Mouse (Mus musculus): ENCODE measurements at regions not wholly inside any gene's neighbourhood (a gene's known extent, or its start where the extent isn't known, plus 50 kb on each side); places are given as distances from the start of the nearest gene placed in this dataset.

GRCm38 (mm10) chr5:74903711-74904110 lies 140.9 kb downstream of the Chic2 start:
- no peaks in the 10 kb centered on the region for H3K79me2 ChIP-seq (ENCODE audit: control insufficient read depth, insufficient read depth, low read length)
- H3K36me3 ChIP-seq (ENCODE audit: control insufficient read depth, insufficient read depth, low read length) = no peaks in the 10 kb centered on the region
- 91% methylated on average over 6 of the region's 6 CpGs for WGBS
- no peak overlapping the region for H3K9ac ChIP-seq (ENCODE audit: low read depth, low read length)
- no peak overlapping the region for H3K27ac ChIP-seq (replicated peaks; ENCODE audit: insufficient read depth, low read depth, low read length)
- no peak for TF ChIP-seq POLR2A (IDR thresholded peaks at IDR 0.05; ENCODE audit: extremely low read depth, insufficient read depth, low read length)
- no peak for TF ChIP-seq CTCF (IDR thresholded peaks at IDR 0.05; ENCODE audit: low read depth, low read length)
- H3K27me3 ChIP-seq (ENCODE audit: control insufficient read depth, insufficient read depth, low read length) = no peaks in the 10 kb centered on the region
- DNase-seq (ENCODE audit: extremely low read depth, low read depth, low spot score) = no peak
- H3K4me1 ChIP-seq (ENCODE audit: control insufficient read depth, insufficient read depth, low read length) = peaks cover 14% of the 10 kb centered on the region
- H3K4me3 ChIP-seq (ENCODE audit: insufficient read depth, low read depth, low read length) = no peak overlapping the region

GRCm38 (mm10) chr5:74897133-74897532 lies 147.4 kb downstream of the Chic2 start:
- no peak for TF ChIP-seq POLR2A (IDR thresholded peaks at IDR 0.05; ENCODE audit: extremely low read depth, insufficient read depth, low read length)
- no peak for TF ChIP-seq CTCF (IDR thresholded peaks at IDR 0.05; ENCODE audit: low read depth, low read length)
- Histone ChIP-seq H3K27ac (replicated peaks; ENCODE audit: insufficient read depth, low read depth, low read length) (no peak overlapping the region), H3K4me3 (ENCODE audit: insufficient read depth, low read depth, low read length) (no peak overlapping the region), H3K36me3 (ENCODE audit: control insufficient read depth, insufficient read depth, low read length) (no peaks in the 10 kb centered on the region), H3K27me3 (ENCODE audit: control insufficient read depth, insufficient read depth, low read length) (no peaks in the 10 kb centered on the region), H3K4me1 (ENCODE audit: control insufficient read depth, insufficient read depth, low read length) (no peaks in the 10 kb centered on the region), H3K9ac (ENCODE audit: low read depth, low read length) (no peak overlapping the region), H3K79me2 (ENCODE audit: control insufficient read depth, insufficient read depth, low read length) (no peaks in the 10 kb centered on the region)
- DNase-seq (ENCODE audit: extremely low read depth, low read depth, low spot score) = no peak
- 90% methylated on average over 8 of the region's 8 CpGs for WGBS

DNA sequence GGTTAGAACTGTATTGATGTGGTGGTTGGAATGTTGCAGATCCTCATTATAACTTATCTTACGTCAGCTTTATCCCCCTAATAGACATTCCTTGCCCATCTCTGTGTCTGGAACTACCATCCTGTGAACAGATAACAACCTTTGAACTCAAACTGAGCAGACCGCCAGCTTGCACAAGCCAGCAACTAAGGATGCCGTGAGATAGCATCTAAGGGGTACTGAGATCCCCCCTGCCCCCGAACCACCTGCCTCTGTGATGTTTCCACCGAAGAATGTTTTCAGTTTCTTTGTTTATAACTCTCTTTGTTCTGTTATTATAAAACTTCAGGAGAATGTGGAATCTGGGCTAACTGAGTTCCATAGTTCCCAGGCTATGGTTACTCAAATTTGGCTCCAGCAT lies 151.3 kb downstream of the Chic2 start:
- WGBS = 74% methylated on average over 5 of the region's 5 CpGs
- H3K36me3 ChIP-seq (ENCODE audit: control insufficient read depth, insufficient read depth, low read length) = no peaks in the 10 kb centered on the region
- no peak for TF ChIP-seq CTCF (IDR thresholded peaks at IDR 0.05; ENCODE audit: low read depth, low read length)
- TF ChIP-seq POLR2A (IDR thresholded peaks at IDR 0.05; ENCODE audit: extremely low read depth, insufficient read depth, low read length) = no peak

DNA sequence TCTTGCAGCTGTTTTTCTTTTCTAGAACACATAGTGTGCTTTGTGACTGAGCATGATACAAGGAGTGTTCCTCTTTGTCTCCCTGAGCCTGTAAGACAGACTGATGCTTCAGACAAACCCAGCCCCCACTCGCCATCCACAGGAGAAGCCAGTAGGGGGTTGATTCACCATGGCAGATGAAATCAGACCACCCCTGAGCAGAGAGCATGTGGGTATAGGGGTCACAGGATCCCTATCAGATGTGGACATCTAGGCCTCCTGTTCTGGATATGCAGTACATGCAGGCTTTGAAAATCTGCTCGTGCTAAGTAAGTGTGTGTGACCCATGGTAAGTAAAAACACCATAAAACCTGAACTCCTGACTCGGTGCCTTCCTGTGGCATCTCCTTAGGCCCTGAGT lies 153.0 kb downstream of the Chic2 start:
- Histone ChIP-seq H3K79me2 (ENCODE audit: control insufficient read depth, insufficient read depth, low read length) (no peaks in the 10 kb centered on the region), H3K27me3 (ENCODE audit: control insufficient read depth, insufficient read depth, low read length) (no peaks in the 10 kb centered on the region), H3K27ac (replicated peaks; ENCODE audit: insufficient read depth, low read depth, low read length) (no peak overlapping the region), H3K4me3 (ENCODE audit: insufficient read depth, low read depth, low read length) (no peak overlapping the region), H3K4me1 (ENCODE audit: control insufficient read depth, insufficient read depth, low read length) (no peaks in the 10 kb centered on the region), H3K9ac (ENCODE audit: low read depth, low read length) (no peak overlapping the region), H3K36me3 (ENCODE audit: control insufficient read depth, insufficient read depth, low read length) (no peaks in the 10 kb centered on the region)
- WGBS = 86% methylated on average over 3 of the region's 3 CpGs
- DNase-seq (ENCODE audit: extremely low read depth, low read depth, low spot score) = no peak
- TF ChIP-seq CTCF (IDR thresholded peaks at IDR 0.05; ENCODE audit: low read depth, low read length) = no peak
- no peak for TF ChIP-seq POLR2A (IDR thresholded peaks at IDR 0.05; ENCODE audit: extremely low read depth, insufficient read depth, low read length)

More for the DNA sequence above, 151.3 kb downstream of the Chic2 start:
- H3K4me3 ChIP-seq (ENCODE audit: insufficient read depth, low read depth, low read length) = no peak overlapping the region
- H3K27ac ChIP-seq (replicated peaks; ENCODE audit: insufficient read depth, low read depth, low read length) = no peak overlapping the region
- no peak overlapping the region for H3K9ac ChIP-seq (ENCODE audit: low read depth, low read length)
- no peaks in the 10 kb centered on the region for H3K4me1 ChIP-seq (ENCODE audit: control insufficient read depth, insufficient read depth, low read length)
- H3K79me2 ChIP-seq (ENCODE audit: control insufficient read depth, insufficient read depth, low read length) = no peaks in the 10 kb centered on the region
- no peak for DNase-seq (ENCODE audit: extremely low read depth, low read depth, low spot score)
- H3K27me3 ChIP-seq (ENCODE audit: control insufficient read depth, insufficient read depth, low read length) = no peaks in the 10 kb centered on the region

DNA sequence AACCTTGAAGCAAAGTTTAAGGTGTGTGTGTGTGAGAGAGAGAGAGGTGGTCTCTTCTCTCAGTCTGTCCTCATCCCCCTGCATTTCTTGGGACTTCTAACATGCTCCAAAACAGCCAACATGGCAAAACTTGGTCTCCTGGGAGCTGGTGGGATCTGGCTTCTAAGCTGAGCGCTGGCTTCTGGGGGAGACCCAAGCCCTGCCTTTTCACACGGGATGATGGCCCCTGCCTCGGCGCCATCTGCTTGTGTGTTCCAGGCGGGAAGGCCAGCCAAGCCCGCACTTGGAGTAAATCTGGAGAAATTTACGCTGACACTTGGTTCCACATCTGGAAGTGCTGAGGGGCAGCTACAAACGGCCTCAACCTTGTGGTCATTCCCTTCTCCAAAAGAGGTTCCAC lies 155.6 kb downstream of the Chic2 start:
- Histone ChIP-seq H3K4me1 (ENCODE audit: control insufficient read depth, insufficient read depth, low read length) (no peaks in the 10 kb centered on the region), H3K36me3 (ENCODE audit: control insufficient read depth, insufficient read depth, low read length) (no peaks in the 10 kb centered on the region), H3K9ac (ENCODE audit: low read depth, low read length) (no peak overlapping the region), H3K79me2 (ENCODE audit: control insufficient read depth, insufficient read depth, low read length) (no peaks in the 10 kb centered on the region), H3K4me3 (ENCODE audit: insufficient read depth, low read depth, low read length) (no peak overlapping the region), H3K27me3 (ENCODE audit: control insufficient read depth, insufficient read depth, low read length) (no peaks in the 10 kb centered on the region), H3K27ac (replicated peaks; ENCODE audit: insufficient read depth, low read depth, low read length) (no peak overlapping the region)
- TF ChIP-seq CTCF (IDR thresholded peaks at IDR 0.05; ENCODE audit: low read depth, low read length) = no peak
- TF ChIP-seq POLR2A (IDR thresholded peaks at IDR 0.05; ENCODE audit: extremely low read depth, insufficient read depth, low read length) = no peak
- WGBS = 87% methylated on average over 8 of the region's 8 CpGs
- DNase-seq (ENCODE audit: extremely low read depth, low read depth, low spot score) = no peak

GRCm38 (mm10) chr5:74885958-74886357 lies 158.6 kb downstream of the Chic2 start:
- Histone ChIP-seq H3K9ac (ENCODE audit: low read depth, low read length) (no peak overlapping the region), H3K4me3 (ENCODE audit: insufficient read depth, low read depth, low read length) (no peak overlapping the region), H3K36me3 (ENCODE audit: control insufficient read depth, insufficient read depth, low read length) (no peaks in the 10 kb centered on the region), H3K4me1 (ENCODE audit: control insufficient read depth, insufficient read depth, low read length) (no peaks in the 10 kb centered on the region), H3K27me3 (ENCODE audit: control insufficient read depth, insufficient read depth, low read length) (no peaks in the 10 kb centered on the region), H3K27ac (replicated peaks; ENCODE audit: insufficient read depth, low read depth, low read length) (no peak overlapping the region), H3K79me2 (ENCODE audit: control insufficient read depth, insufficient read depth, low read length) (no peaks in the 10 kb centered on the region)
- DNase-seq (ENCODE audit: extremely low read depth, low read depth, low spot score) = no peak
- TF ChIP-seq POLR2A (IDR thresholded peaks at IDR 0.05; ENCODE audit: extremely low read depth, insufficient read depth, low read length) = no peak
- TF ChIP-seq CTCF (IDR thresholded peaks at IDR 0.05; ENCODE audit: low read depth, low read length) = no peak
- WGBS = 93% methylated on average over 3 of the region's 3 CpGs

All from liver, adult 2 months (tissue).